Mouse (Mus musculus) lung, adult 18-20 months (tissue): ENCODE data around the gene Hist2h3b.
"Not testable (repeated sequence)": the region's sequence is repeated elsewhere in the genome, so short reads cannot be mapped to it uniquely, and the experiment has no call there.

Source experiments
- DNase-seq, 2 experiments: peaks; one replicate each; pipeline ENCODE4 v3.0.0; 2022; ENCODE audit warnings: mixed read lengths in 2 of 2

Hist2h3b gene

DNA sequence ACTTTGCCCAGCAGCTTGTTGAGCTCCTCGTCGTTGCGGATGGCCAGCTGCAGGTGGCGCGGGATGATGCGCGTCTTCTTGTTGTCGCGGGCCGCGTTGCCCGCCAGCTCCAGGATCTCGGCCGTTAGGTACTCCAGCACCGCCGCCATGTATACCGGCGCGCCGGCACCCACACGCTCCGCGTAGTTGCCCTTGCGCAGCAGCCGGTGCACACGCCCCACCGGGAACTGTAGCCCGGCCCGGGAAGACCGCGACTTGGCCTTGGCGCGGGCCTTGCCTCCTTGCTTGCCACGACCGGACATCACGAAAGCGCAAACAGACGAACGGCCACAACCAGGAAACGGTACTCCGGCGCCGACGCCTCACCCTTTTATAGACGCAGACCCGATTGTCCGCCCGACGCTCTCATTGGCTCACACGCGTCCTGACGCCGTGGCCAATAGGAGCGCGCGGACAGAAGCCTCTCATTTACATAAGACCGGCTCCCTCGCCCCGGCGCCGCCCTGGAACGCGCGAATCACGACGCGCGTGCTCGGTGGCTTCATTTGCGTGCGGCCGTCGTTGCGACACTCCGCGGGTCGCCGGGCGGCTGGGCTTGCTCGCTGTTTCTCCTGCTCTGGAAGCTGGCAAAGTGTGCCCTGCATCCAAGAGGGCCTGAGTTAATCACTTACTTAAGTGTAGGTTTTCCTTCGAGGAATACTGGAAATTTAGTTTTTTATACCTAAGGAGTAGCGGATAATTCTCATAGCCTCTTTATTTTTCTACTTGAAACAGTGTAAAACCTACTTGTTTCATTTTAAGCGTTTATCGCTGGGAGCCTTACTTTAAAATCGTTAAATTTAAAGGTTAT is 28.3 kb upstream of the Hist2h3b start, which contains the start of gene Hist2h2aa2:
Hist2h2aa2 (minus strand) TSS at position 328 of the 850 bp plus-strand sequence.
- DNase-seq: peak; percentile 97 to 98

DNA sequence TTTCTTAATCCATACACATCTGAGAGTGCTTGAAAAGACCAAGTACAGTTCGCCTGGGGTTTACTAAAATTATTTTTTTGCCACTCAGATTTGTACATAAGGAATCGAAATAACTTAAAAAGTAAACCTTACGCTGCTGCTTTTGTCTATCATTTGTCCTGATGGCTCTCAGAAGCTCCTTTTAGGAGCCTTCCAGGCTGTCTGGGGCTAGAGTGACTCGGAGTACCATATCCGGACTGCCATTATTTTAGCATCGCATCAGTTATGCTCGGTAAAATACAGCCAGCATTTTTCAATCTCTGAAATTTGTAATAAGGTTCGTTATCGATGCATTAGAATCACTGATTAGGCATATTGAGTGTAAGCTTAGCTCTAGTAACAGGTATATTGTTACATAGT is 27.7 kb upstream of the Hist2h3b start:
- DNase-seq: no peak

DNA sequence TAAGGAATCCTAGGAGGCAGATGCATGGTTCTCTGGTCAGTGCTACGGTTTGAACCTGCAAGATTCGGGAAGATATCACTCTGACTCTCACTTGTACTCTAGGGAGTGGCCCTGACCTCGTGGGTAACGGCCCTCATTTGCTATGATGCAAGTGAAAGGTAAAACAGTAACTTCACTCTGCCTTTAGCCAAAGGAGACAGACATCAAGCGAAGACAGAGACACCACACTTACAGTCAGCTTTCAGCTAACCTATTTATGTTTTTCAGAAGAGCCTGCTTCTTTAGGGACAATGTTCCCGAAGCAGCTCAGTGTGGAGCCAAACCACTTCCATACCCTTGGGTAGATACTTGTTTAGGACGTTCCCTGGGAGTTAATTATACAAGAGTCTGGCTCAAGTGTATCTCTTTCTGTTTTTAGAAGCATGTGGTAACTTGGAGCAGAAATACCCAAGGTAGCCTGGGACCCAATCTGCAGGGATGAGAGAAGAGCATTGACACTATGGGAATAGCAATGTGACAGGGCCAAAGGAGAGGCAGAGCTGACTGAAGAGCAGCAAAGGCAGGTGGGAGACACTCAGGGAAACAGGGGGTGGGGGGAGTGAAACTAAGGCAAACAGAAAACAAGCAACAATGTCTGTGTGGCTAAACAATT is 24.4 kb upstream of the Hist2h3b start:
- DNase-seq: no peak

DNA sequence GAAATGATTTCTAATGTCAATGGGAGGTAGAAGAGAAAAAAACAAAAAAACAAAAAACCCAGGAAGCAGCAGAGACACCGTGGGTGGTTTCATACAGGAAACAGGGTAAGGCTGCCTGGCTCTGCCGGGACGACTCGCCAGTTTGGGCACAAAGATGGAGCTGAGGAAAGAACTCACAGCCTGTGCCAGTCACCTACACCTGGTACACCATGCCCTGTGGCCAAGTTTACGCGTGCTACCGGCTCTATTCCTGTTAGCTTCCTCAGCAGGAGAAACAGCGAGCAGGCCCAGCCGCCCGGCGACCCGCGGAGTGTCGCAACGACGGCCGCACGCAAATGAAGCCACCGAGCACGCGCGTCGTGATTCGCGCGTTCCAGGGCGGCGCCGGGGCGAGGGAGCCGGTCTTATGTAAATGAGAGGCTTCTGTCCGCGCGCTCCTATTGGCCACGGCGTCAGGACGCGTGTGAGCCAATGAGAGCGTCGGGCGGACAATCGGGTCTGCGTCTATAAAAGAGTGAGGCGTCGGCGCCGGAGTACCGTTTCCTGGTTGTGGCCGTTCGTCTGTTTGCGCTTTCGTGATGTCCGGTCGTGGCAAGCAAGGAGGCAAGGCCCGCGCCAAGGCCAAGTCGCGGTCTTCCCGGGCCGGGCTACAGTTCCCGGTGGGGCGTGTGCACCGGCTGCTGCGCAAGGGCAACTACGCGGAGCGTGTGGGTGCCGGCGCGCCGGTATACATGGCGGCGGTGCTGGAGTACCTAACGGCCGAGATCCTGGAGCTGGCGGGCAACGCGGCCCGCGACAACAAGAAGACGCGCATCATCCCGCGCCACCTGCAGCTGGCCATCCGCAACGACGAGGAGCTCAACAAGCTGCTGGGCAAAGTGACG is 23.2 kb upstream of the Hist2h3b start, which contains the start of gene Hist2h2aa1:
Hist2h2aa1 (plus strand) TSS at position 495 of the 884 bp plus-strand sequence.
- DNase-seq: peak; percentile 89 to 90

DNA sequence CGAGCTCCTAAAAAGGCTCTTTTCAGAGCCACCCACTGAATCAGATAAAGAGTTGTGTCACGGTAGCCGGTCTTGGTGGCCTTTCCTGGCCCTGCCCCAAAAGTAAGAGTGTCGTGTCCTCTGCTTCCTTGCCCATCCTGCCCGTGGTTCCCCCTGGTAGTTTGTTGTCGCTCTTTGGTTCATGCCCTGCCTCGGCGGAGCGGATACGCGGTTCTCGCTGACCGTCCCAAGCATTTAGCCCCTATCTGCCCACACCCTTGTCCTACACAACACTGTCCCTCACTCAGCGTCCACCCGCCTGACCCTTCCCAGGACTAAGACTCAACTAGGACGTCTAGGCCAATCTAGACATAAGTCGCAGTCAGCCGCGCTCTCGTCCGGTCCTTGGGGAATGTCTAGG is 22.4 kb upstream of the Hist2h3b start:
- DNase-seq: not testable (repeated sequence)

DNA sequence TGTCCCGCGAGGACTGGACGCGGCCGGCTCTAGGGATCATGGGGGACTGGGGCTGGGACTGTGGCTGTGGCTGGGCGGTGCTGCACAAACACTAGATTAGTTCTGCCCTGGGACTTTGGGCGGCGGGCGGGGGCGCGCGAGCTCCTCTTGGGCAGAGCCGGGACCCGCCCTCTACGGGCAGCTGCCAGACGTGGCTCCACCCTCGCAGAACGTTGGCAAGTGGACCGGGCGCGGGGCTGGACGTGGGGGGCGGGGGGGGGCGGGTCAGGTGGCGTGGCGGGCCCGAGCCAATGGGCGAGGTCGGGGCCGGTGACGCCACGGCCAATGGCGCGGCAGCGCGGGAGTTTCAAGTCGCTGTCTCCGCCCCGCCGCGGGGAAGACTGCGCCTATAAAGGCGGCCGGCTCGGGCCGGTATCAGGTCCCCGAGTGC is 22.0 kb upstream of the Hist2h3b start, which contains the start of gene Hist2h3c1:
Hist2h3c1 (plus strand) TSS at position 259 of the 430 bp plus-strand sequence.
- not testable (repeated sequence) for DNase-seq

DNA sequence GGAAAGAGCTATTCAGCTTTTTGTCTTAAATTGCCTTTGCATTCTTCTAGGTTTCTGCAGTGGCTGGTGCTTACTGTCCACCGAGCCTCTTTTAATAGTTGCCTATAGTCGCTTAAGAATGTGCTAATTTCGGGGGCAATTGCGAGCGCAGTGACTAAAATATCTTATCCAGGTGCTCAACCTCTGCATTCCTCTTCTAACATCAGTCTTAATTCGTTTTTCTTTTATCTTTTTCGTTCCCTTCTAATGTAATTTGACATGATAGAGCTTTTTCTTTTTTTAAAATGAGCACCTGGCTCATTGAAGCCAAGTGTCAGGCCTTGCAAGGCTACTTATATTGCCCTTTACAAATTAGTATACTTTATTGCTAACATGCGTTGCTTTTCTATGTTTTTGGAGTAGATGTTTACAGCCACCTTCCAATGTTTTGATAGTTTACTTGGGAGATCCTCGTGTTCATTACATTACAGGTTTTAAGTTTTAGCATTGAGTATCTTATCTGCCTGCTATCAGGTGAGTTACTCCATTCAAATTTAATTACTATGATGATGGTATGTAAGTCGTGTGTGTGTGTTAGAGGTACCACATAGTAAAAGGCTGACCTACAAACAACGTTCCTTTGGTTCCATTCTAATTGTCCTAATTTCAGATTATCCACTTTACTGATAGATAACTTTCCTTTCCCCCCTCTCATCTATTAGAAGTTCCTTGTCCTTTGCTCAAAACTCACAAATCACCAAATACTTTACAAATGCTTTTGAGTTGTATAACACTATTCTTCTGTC is 20.9 kb upstream of the Hist2h3b start:
- no peak for DNase-seq

DNA sequence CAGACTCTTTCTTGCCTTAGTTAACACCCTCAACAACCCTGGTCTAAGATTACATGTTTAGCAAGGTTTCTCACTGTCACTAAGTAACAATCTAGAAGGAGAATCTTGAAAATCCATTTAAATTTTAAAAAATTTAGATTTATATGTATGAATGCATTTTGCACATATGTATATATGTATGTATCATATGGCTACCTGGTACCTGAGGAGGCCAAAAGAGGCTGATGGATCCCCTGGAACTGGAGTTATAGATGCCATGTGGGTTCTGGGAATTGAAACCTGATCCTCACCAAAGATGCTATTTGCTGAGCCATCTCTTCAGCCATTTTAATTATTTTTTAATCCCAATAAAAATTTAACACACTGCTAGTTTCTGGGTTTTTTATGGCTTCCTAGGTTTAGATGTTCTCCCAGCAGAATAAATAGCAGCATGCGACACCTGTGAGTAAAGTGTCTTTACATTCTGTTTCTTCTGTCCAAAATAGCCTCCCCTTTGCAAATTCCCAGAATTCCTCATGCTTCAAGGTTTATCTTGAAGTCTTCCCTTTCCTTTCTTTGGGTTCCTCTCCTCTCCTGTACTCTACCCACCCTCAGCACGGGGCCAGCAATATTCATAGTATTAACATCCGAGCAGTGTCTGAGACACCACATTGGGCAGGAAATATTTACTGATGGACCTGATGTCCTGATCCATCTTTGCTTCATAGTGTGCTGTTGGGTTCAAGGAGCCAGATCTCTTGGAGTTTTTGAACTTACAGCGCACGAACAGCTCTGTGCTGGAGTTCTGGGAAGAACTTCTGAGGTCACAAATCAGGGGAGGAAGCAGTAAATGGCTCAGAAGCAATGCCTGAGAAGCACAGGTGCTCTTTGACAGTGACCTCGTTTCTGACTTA is 20.1 kb upstream of the Hist2h3b start:
- no peak for DNase-seq

DNA sequence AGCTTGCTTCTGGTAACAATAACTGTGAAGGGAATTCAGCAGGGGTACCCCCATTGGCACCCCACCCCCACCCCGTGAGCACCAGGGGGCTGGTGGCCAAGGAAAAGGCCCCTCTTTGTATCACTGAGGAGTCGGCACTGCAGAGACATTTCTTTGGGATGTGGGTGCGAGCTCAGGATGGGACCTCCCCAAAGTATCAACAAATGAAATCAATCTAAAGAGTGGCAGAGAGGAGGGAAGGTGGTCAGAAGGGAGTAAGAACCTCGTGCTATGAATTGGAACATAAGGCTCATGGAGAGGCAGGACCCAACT is 19.5 kb upstream of the Hist2h3b start:
- no peak for DNase-seq

DNA sequence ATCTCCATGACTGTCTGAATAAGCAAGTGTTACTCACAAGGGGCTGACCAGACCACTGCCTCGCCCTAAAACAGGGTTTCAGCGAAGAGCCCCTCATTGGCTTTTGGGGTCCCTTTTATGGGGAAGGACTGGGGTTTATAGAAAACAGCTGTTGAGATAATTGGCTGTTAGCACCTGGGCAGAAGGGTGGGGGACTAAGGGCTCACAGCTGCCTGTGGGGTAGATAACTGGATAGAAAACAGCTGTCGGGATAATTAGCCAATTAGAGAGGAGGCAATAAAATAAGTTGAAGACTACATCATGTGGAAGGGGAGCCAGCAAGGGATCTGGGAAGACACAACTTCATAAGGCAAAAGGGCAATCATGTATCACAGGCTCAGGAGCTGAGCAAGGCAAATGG is 17.6 kb upstream of the Hist2h3b start:
- DNase-seq: no peak

DNA sequence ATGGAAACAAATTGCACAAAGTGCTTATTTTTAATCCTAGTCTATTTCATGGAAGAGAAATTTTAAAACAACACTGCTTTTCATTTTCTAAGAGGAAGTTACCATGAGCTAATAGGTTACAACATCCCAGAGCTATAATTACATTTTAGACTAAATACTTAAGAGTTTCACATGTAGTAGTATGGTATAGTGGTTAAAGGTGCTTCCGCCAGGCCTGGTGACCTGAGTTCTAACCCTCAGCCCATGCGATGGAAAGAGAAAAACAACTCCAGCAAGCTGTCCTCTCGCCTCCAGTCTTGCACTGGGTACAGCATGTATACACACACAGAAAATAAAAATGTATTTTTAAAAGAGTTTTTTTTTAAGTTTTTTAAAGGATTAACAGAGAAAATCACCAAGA is 16.7 kb upstream of the Hist2h3b start:
- no peak for DNase-seq

DNA sequence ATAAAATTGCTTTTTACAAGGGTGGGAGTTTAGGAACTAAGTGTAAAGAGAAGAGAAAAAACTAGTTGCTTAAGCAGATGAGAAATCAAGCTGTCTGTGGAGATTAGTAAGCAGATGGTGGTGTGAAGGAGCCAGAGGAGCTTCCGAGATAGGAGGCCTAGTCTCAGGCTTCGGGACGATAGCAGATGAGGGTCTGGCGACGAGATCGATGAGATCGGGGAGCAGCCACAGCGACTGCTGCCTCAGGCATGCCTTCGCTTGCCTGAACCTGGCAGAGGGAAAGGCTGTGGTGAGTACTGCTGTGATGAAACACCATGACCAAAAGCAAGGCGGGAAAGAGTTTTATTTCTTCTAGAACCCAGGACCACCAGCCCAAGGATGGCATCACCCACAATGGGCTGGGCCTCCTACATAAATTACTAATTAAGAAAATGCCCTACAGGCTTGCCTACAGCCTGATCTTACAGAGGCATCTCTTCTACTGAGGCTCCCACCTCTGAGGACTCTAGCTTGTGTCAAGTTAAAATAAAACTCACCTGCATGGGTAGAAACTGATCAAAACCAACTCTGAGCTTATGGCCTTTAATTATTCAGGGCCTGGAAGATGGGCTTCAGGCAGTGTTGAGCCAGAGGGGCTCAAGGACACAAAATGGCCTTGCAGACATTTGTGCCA is 13.6 kb upstream of the Hist2h3b start:
- DNase-seq: no peak

DNA sequence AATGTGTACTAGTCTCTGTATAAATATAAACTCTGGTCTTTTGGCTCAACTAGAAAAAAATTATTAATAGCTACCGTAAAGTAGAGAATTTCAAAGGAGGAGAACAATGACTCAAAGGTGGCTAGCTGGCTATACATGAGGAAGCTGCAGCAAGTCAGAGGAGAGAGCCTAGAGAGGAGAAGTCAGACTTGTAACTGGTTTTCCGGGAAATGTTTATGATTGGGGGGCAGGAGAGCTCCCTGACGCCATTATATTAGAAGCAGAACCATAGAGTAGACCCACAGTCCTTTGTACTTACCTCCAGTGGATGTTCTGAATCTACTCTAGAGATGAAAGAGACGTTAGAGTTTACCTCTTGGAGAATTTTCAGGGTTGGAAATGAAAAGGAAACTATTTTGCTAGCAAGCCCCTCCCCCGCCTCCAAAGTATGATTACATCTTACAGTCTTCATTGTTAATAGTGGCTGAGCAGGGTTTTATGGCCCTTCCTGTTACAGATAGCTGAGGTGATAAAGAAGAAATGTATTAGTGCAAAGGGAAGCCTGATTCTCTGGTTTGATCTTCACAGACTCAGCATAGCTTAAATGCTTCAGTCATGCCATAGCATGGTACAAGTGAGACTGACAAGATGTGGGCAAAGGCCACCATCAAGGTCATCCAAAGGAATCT is 12.4 kb upstream of the Hist2h3b start:
- DNase-seq: peak in 1 of 2 experiments; percentile 23

DNA sequence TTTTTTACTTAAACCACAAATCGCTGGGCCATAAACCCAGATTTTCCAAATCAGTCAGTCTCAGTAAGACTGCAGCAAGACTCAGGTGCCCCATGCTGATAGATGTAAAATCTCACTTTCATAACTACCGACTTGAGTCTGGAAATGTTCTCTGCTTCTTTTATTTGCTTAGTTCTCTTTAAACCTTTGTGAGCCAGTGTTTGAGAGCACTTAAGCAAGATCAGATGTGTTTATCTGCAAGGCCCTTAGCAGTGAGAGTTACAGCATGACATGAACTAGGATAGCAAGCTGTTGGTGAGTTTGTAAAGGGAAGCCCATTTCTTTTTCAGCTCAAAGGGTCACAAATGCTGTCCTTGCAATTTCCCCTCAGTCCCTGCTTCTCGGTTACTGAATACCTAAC is 11.3 kb upstream of the Hist2h3b start:
- peak in 1 of 2 experiments; percentile 22 for DNase-seq

DNA sequence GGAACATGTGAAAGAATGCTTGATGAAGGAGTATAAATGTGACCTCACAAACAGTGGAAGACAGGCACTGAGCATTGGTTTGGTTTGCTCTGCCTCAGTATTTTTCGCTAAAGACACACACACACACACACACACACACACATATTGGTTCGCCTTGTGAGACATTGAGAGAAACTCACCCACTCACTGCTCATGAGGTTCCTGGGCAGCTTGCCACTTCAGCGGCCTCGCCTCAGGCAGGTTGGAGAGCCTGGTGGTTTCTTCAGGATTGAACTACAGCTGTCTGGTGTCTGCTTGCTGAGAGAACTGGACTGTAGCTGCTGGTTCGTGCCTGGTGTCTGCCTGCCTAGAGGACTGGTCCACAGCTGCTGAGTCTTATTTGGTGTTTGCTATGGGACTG is 8.2 kb upstream of the Hist2h3b start:
- no peak for DNase-seq

DNA sequence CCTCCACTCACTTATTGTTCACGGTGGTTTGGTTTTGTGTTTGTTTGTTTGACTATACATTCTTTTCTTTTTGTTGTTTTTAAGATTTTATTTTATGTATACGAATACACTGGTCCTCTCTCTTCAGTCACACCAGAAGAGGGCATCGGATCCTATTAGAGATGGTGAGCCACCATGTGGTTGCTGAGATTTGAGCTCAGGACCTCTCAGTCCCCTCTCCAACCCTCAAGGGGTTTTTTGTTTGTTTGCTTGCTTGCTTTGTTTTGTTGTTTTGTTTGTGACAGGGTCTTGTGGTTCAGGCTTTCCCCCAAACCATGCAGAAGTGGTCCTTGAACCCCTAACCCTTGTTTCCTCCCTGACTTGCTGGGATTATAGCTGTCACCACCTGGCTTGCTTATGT is 6.8 kb upstream of the Hist2h3b start:
- no peak for DNase-seq

DNA sequence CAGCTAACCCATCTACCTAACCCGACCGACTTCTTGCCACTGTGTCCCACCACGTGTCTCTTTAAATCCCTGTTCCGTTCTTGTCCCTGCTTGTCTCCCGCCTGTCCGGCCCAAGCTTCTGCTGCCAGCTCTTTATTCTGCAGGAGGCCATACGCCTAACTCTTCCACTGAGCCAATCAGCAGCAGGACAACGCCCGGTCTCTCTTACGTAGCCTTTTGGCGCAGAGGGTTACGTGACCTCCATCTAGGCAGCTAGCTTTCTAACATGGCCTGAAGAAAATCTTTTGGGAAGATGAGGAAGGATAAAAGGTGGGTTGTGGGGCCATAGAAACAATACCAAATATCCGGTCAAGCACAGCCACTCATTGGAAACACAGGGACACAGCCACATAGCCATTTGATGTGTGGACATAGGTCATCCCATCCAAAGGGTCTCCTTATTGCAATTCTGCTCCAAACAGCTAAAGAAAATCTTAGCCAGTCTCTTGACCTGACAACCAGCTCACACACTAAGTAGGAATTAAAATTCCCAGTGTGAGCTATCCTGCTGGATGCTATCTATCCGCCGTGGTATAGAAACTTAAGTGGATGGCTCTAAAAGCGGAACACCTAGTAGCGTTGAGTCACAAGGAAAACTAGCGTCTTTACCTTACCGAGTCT is 6.1 kb upstream of the Hist2h3b start:
- peak; percentile 90 to 93 for DNase-seq

DNA sequence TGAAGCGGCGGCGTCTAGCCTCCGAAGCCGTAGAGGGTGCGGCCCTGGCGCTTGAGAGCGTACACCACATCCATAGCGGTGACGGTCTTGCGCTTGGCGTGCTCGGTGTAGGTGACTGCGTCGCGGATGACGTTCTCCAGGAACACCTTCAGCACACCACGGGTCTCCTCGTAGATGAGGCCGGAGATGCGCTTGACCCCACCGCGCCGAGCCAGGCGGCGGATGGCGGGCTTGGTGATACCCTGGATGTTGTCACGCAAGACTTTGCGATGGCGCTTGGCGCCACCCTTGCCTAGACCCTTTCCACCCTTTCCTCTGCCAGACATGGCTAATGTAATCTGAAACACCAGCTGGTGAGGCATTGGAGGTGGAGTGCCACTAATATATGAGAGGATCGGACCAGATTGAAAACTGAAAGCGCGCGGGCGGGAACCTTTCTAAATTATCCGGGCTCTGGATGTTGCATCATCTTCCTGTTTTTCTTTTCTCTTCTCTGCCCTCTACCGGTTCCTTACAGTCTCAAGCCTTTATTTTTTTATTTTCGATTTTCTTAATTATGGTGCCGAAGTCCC is 5.4 kb upstream of the Hist2h3b start, which contains the start of gene Hist2h4:
Hist2h4 (minus strand) TSS at position 333 of the 572 bp plus-strand sequence.
- DNase-seq: peak; percentile 97 to 98
